ENCODE assay signal across 9 mouse cellular contexts in genomic region chr8:125461504-125461903, GRCm38 (mm10).
DNase-seq lines count a peak whose midpoint lies in the region; ATAC-seq lines count a peak whose summit lies in the region.
"Had no signal": no experiment of that assay in that cellular context is flagged by ENCODE, and none has a peak within 500 bp of the region (broad histone marks: within the 10 kb centered on the region; RNA-seq: fewer than 3 reads in every experiment).

No protein-coding gene starts in this region.

- DNase-seq in hindbrain, embryonic 10.5 days (ENCODE audit: low spot score), result no peak
- DNase-seq in heart, postnatal 4 days, result peak; percentile 22
- no peak for DNase-seq in adrenal gland, postnatal 25 days
- DNase-seq in embryo, embryonic 10 days (ENCODE audit: low spot score), result no peak
- DNase-seq in urinary bladder, postnatal 36 days (ENCODE audit: low spot score in 2 of 2), result no peak

- H3K27me3 ChIP-seq in hindbrain, embryonic 15.5 days, result no peaks in the 10 kb centered on the region
- peaks cover 6% of the 10 kb centered on the region; the same call in 1 of the 2 replicates for H3K27me3 ChIP-seq in hindbrain, embryonic 10.5 days (ENCODE audit: insufficient read depth, poor library complexity, severe bottlenecking)

- H3K4me1 ChIP-seq in hindbrain, embryonic 15.5 days (replicated peaks), result peaks cover 44% of the 10 kb centered on the region
- H3K4me1 ChIP-seq in hindbrain, embryonic 10.5 days (replicated peaks), result peaks cover 54% of the 10 kb centered on the region

- no peak overlapping the region for H3K4me2 ChIP-seq in hindbrain, embryonic 15.5 days

- no peak overlapping the region for H3K9ac ChIP-seq in hindbrain, embryonic 15.5 days

- WGBS in hindbrain, embryonic 15.5 days, result 68% methylated on average over 1 of the region's 1 CpGs
- WGBS in hindbrain, embryonic 10.5 days, result 89% methylated on average over 1 of the region's 1 CpGs

- H3K9me3 ChIP-seq in hindbrain, embryonic 15.5 days, result no peaks in the 10 kb centered on the region
- H3K9me3 ChIP-seq in hindbrain, embryonic 10.5 days, result no peaks in the 10 kb centered on the region

- no peak overlapping the region for H3K4me3 ChIP-seq in hindbrain, embryonic 15.5 days
- H3K4me3 ChIP-seq in hindbrain, embryonic 10.5 days, result no peak overlapping the region

- no peak for ATAC-seq in hindbrain, embryonic 15.5 days (ENCODE audit: low FRiP score, low read depth)
- ATAC-seq in CD4-positive, CD25-positive, alpha-beta regulatory T cell, adult 4 months, result peak; percentile 87
- peak; percentile 88 for ATAC-seq in megakaryocyte, adult 5-6 weeks (ENCODE audit: poor library complexity, severe bottlenecking)

- H3K27ac ChIP-seq in hindbrain, embryonic 15.5 days (replicated peaks), result peak overlapping the region; percentile 27; the same call in 1 of the 2 replicates
- no peak overlapping the region for H3K27ac ChIP-seq in hindbrain, embryonic 10.5 days

- no peaks in the 10 kb centered on the region for H3K36me3 ChIP-seq in hindbrain, embryonic 15.5 days
- H3K36me3 ChIP-seq in hindbrain, embryonic 10.5 days, result peaks cover 36% of the 10 kb centered on the region
- H3K36me3 ChIP-seq: G1E had no signal
